Mouse (Mus musculus) liver, embryonic 14.5 days (tissue): ENCODE measurements around the gene Bcl2l13. TPM values are rescaled to one million over a fixed set of nuclear protein-coding genes. Genes with fewer than 3 reads are reported as not detected.

Experiments
- ATAC-seq: fragments of 200-750 bp; cut with Nextera tagmentation; 2 replicates; pipeline ENCODE4 v1.8.0; 2017; ENCODE audit warnings: moderate number of reproducible peaks, mild to moderate bottlenecking, moderate library complexity; ENCODE audit not compliant: insufficient read depth
- DNase-seq, 3 experiments: peaks; one replicate each; pipeline ENCODE4 v3.0.0-alpha.2; 2012 to 2013; ENCODE audit warnings: low read depth in 3 of 3, low spot score in 3 of 3
- H3K27ac ChIP-seq: fragments of 300-500 bp; sonication (generic); 2 replicates; pipeline ENCODE4 v1.5.1; 2014; ENCODE audit warnings: moderate library complexity, mild to moderate bottlenecking, control low read depth, inconsistent platforms
- H3K27me3 ChIP-seq: fragments of 300-500 bp; sonication (generic); 2 replicates; pipeline ENCODE4 v1.6.1; 2014; ENCODE audit warnings: mild to moderate bottlenecking, low read length, moderate library complexity; ENCODE audit not compliant: control insufficient read depth, insufficient read depth
- H3K36me3 ChIP-seq: fragments of 300-500 bp; sonication (generic); replicated peaks from 2 replicates; pipeline ENCODE4 v1.6.1; 2014; ENCODE audit warnings: low read depth; ENCODE audit not compliant: control insufficient read depth, insufficient read depth
- H3K4me1 ChIP-seq, 2 experiments: fragments of 200-500 bp in 1 of 2; fragments of 300-500 bp in 1 of 2; sonication (generic) in 1 of 2; replicated peaks; 2 replicates each; pipeline ENCODE4 v1.6.1; 2012 to 2014; ENCODE audit warnings: antibody characterized with exemption in 1 of 2, inconsistent platforms in 1 of 2, low read length in 1 of 2; ENCODE audit not compliant: control insufficient read depth in 2 of 2, insufficient read depth in 2 of 2
- H3K4me2 ChIP-seq: fragments of 300-500 bp; sonication (generic); 2 replicates; pipeline ENCODE4 v1.6.1; 2014; ENCODE audit warnings: low read depth, mild to moderate bottlenecking, control low read depth, moderate library complexity
- H3K4me3 ChIP-seq, 2 experiments: fragments of 200-500 bp in 1 of 2; fragments of 300-500 bp in 1 of 2; sonication (generic) in 1 of 2; 2 replicates each; pipeline ENCODE4 v1.5.1; 2012 to 2014; ENCODE audit warnings: low read depth in 2 of 2, low read length in 2 of 2, mild to moderate bottlenecking in 2 of 2, control low read depth in 1 of 2, inconsistent platforms in 1 of 2, moderate library complexity in 1 of 2; ENCODE audit not compliant: insufficient read depth in 1 of 2
- H3K9ac ChIP-seq: fragments of 300-500 bp; sonication (generic); replicated peaks from 2 replicates; pipeline ENCODE4 v1.6.1; 2014; ENCODE audit warnings: mild to moderate bottlenecking, control low read depth, moderate library complexity
- H3K9me3 ChIP-seq: fragments of 300-500 bp; sonication (generic); 2 replicates; pipeline ENCODE4 v1.6.1; 2016; ENCODE audit warnings: low read length, mixed read lengths; ENCODE audit not compliant: control insufficient read depth
- CTCF ChIP-seq: IDR thresholded peaks from 2 replicates; pipeline ENCODE4 v1.5.1; 2016; ENCODE audit warnings: antibody characterized with exemption, low read depth, control low read depth
- EP300 ChIP-seq: IDR thresholded peaks from 2 replicates; pipeline ENCODE4 v1.6.1; 2016; ENCODE audit warnings: antibody characterized with exemption, low read depth
- WGBS: fragments of 180-500 bp; shearing (Covaris S2); extraction: QIAGEN DNeasy Blood & Tissue Kit; methylation state at CpG from one replicate; pipeline ENCODE4 v1.1.7; 2014; ENCODE audit not compliant: insufficient replicate concordance; 5-methylcytosine and 5-hydroxymethylcytosine counted together
- polyA plus RNA-seq, 2 experiments: library from polyadenylated mRNA; depleted of rRNA in 1 of 2; stranded (reverse) in 1 of 2; unstranded in 1 of 2; fragments of >200 nt; fragmentation: Nextera tagmentation in 1 of 2; extraction: Ambion mirVana in 1 of 2; gene quantifications; 2 replicates each; pipeline versions ENCODE4 v1.2.1 to v1.2.3; 2012 to 2014

Gene Bcl2l13
- polyA plus RNA-seq, 2 experiments, result 18.1 to 28.6 TPM

GRCm38 (mm10) chr6:120911213-120912007, 75.4 kb downstream of the Bcl2l13 start:
- TF ChIP-seq EP300 (no peak), CTCF (no peak)
- 48% methylated on average over 13 of the region's 13 CpGs for WGBS
- H3K27ac ChIP-seq, result peak overlapping the region; percentile 30
- DNase-seq, result no peak
- no peak for ATAC-seq
- H3K36me3 ChIP-seq, result no peaks in the 10 kb centered on the region
- no peaks in the 10 kb centered on the region for H3K9me3 ChIP-seq
- peaks cover 38 to 51% of the 10 kb centered on the region in 2 experiments for H3K4me1 ChIP-seq
- peak overlapping the region; percentile 23; the same call in 1 of the 2 replicates for H3K4me2 ChIP-seq
- no peaks in the 10 kb centered on the region for H3K27me3 ChIP-seq
- H3K9ac ChIP-seq, result peak overlapping the region; percentile 11
- no peak overlapping the region for H3K4me3 ChIP-seq

DNA sequence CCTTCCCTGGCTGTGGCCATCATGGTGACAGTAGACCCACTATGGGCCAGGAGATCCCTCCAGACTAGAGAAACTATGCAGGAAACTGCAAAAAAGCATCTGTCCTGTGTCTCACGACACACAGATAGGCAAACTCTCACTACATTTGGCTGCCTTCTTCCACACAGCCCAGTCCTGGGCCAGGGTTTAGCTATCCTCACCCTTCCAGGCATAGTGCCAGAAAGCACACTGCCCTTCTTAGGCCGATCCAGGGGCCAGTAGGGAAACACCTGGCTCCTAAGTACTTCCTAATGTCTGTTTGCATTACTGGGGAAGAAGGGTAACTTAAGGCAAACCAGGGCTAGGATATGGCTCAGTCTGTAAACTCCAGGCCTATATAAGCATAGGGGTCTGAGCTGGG, 76.9 kb downstream of the Bcl2l13 start:
- no peak overlapping the region for H3K4me3 ChIP-seq
- TF ChIP-seq EP300, result no peak
- no peak for TF ChIP-seq CTCF
- ATAC-seq, result no peak
- no peaks in the 10 kb centered on the region for H3K9me3 ChIP-seq
- DNase-seq, result no peak
- H3K4me2 ChIP-seq, result no peak overlapping the region
- H3K9ac ChIP-seq, result no peak overlapping the region
- H3K27me3 ChIP-seq, result no peaks in the 10 kb centered on the region
- no peaks in the 10 kb centered on the region for H3K36me3 ChIP-seq
- no peak overlapping the region for H3K27ac ChIP-seq
- peaks cover 38 to 55% of the 10 kb centered on the region in 2 experiments for H3K4me1 ChIP-seq
- 64% methylated on average over 2 of the region's 2 CpGs for WGBS

GRCm38 (mm10) chr6:120913783-120914182, 77.8 kb downstream of the Bcl2l13 start:
- H3K4me3 ChIP-seq, result no peak overlapping the region
- ATAC-seq (no peak), DNase-seq (no peak)
- WGBS, result 67% methylated on average over 8 of the region's 8 CpGs
- no peaks in the 10 kb centered on the region for H3K27me3 ChIP-seq
- TF ChIP-seq EP300 (no peak), CTCF (no peak)
- H3K36me3 ChIP-seq, result no peaks in the 10 kb centered on the region
- H3K4me2 ChIP-seq, result peak overlapping the region; percentile 99
- peak overlapping the region; percentile 74; the same call in 1 of the 2 replicates for H3K27ac ChIP-seq
- no peaks in the 10 kb centered on the region for H3K9me3 ChIP-seq
- H3K9ac ChIP-seq, result no peak overlapping the region
- peaks cover 38 to 55% of the 10 kb centered on the region in 2 experiments for H3K4me1 ChIP-seq

DNA sequence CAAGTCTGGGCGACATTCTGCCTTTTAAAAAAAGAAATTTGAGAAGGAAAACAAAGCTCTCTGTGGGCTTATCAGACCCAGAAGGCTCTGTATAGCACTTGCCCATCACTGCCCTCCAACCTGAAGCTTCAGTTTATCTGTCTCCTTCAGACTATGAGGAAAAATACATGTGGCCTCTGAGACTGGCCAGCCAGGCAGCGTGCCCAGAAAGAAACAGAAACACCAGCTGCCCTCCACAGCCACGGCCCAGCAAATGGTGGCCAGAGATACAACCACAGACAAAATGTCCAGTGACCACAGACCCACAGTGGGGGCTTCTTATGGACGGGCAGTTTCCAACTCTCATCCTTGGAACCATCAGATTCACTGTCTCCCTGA, 78.5 kb downstream of the Bcl2l13 start:
- Histone ChIP-seq H3K27me3 (no peaks in the 10 kb centered on the region), H3K4me3 (peak overlapping the region; percentile 35 to 81), H3K4me1 (peaks cover 38 to 55% of the 10 kb centered on the region in 2 experiments), H3K36me3 (no peaks in the 10 kb centered on the region), H3K27ac (peak overlapping the region; percentile 74), H3K9me3 (no peaks in the 10 kb centered on the region), H3K9ac (peak overlapping the region; percentile 35), H3K4me2 (peak overlapping the region; percentile 99)
- DNase-seq, result peak in 1 of 3 experiments; percentile 45
- TF ChIP-seq EP300 (peak; percentile 66), CTCF (no peak)
- WGBS, result 12% methylated on average over 4 of the region's 4 CpGs
- ATAC-seq, result peak; percentile 44; the same call in 1 of the 2 replicates

GRCm38 (mm10) chr6:120914911-120915648, 79.1 kb downstream of the Bcl2l13 start:
- ATAC-seq, result peak; percentile 64

More at GRCm38 (mm10) chr6:120914911-120915648, 79.1 kb downstream of the Bcl2l13 start:
- Histone ChIP-seq H3K4me3 (peak overlapping the region; percentile 78 to 81), H3K36me3 (no peaks in the 10 kb centered on the region), H3K4me1 (peaks cover 38 to 55% of the 10 kb centered on the region in 2 experiments), H3K4me2 (peak overlapping the region; percentile 99), H3K9me3 (no peaks in the 10 kb centered on the region), H3K27me3 (no peaks in the 10 kb centered on the region), H3K9ac (peak overlapping the region; percentile 65), H3K27ac (peak overlapping the region; percentile 74)
- WGBS, result 6% methylated on average over 9 of the region's 9 CpGs
- TF ChIP-seq CTCF (peak; percentile 81), EP300 (no peak)
- peak; percentile 56 to 67 (median 64) for DNase-seq
